Mouse (Mus musculus): ENCODE measurements around the gene Tcte3. TPM values are rescaled to one million over a fixed set of nuclear protein-coding genes. Genes with fewer than 3 reads are reported as not detected.
"Not testable (repeated sequence)": the region's sequence is repeated elsewhere in the genome, so short reads cannot be mapped to it uniquely, and the experiment has no call there.

Tcte3 gene
- polyA plus RNA-seq, 1 experiment = not detected

- WGBS = 79% methylated on average over 8 of the region's 8 CpGs
- Histone ChIP-seq H3K4me3 (ENCODE audit: insufficient read depth, low read depth, low read length) (no peak overlapping the region), H3K4me1 (ENCODE audit: control insufficient read depth, insufficient read depth, low read length) (peaks cover 8% of the 10 kb centered on the region), H3K27ac (ENCODE audit: insufficient read depth, low read depth, low read length) (no peak overlapping the region)
- TF ChIP-seq CTCF (IDR thresholded peaks at IDR 0.05; ENCODE audit: insufficient read depth, low read depth, low read length) (no peak), POLR2A (IDR thresholded peaks at IDR 0.05; ENCODE audit: insufficient read depth, low read depth, low read length) (no peak)
These were observed 26.9 kb upstream of the Tcte3 start for GRCm38 (mm10) chr17:15068040-15068792.

GRCm38 (mm10) chr17:15066911-15067310, 25.6 kb upstream of the Tcte3 start:
- Histone ChIP-seq H3K4me3 (ENCODE audit: insufficient read depth, low read depth, low read length) (no peak overlapping the region), H3K27ac (ENCODE audit: insufficient read depth, low read depth, low read length) (no peak overlapping the region), H3K4me1 (ENCODE audit: control insufficient read depth, insufficient read depth, low read length) (peaks cover 8% of the 10 kb centered on the region)
- TF ChIP-seq CTCF (IDR thresholded peaks at IDR 0.05; ENCODE audit: insufficient read depth, low read depth, low read length) (no peak), POLR2A (IDR thresholded peaks at IDR 0.05; ENCODE audit: insufficient read depth, low read depth, low read length) (no peak)
- 93% methylated on average over 1 of the region's 1 CpGs for WGBS

GRCm38 (mm10) chr17:15066066-15066465, 24.8 kb upstream of the Tcte3 start:
- Histone ChIP-seq H3K4me1 (ENCODE audit: control insufficient read depth, insufficient read depth, low read length) (peaks cover 8% of the 10 kb centered on the region), H3K4me3 (ENCODE audit: insufficient read depth, low read depth, low read length) (0 out of 2 replicates have a peak overlapping the region, but pooled peaks have one; percentile 12), H3K27ac (ENCODE audit: insufficient read depth, low read depth, low read length) (no peak overlapping the region)
- no peak for TF ChIP-seq CTCF (IDR thresholded peaks at IDR 0.05; ENCODE audit: insufficient read depth, low read depth, low read length)
- no peak for TF ChIP-seq POLR2A (IDR thresholded peaks at IDR 0.05; ENCODE audit: insufficient read depth, low read depth, low read length)
- WGBS = 57% methylated on average over 6 of the region's 6 CpGs

GRCm38 (mm10) chr17:15065391-15066024, 24.2 kb upstream of the Tcte3 start:
- H3K27ac ChIP-seq (ENCODE audit: insufficient read depth, low read depth, low read length) = no peak overlapping the region
- 41% methylated on average over 13 of the region's 13 CpGs for WGBS
- 0 out of 2 replicates have a peak overlapping the region, but pooled peaks have one; percentile 12 for H3K4me3 ChIP-seq (ENCODE audit: insufficient read depth, low read depth, low read length)
- peaks cover 8% of the 10 kb centered on the region for H3K4me1 ChIP-seq (ENCODE audit: control insufficient read depth, insufficient read depth, low read length)
- TF ChIP-seq CTCF (IDR thresholded peaks at IDR 0.05; ENCODE audit: insufficient read depth, low read depth, low read length) (0 out of 2 replicates have a peak, but pooled peaks have one; percentile 22), POLR2A (IDR thresholded peaks at IDR 0.05; ENCODE audit: insufficient read depth, low read depth, low read length) (no peak)

GRCm38 (mm10) chr17:15060356-15060755, 19.1 kb upstream of the Tcte3 start:
- Histone ChIP-seq H3K4me3 (ENCODE audit: insufficient read depth, low read depth, low read length) (no peak overlapping the region), H3K27ac (ENCODE audit: insufficient read depth, low read depth, low read length) (no peak overlapping the region), H3K4me1 (ENCODE audit: control insufficient read depth, insufficient read depth, low read length) (no peaks in the 10 kb centered on the region)
- no peak for TF ChIP-seq POLR2A (IDR thresholded peaks at IDR 0.05; ENCODE audit: insufficient read depth, low read depth, low read length)
- no peak for TF ChIP-seq CTCF (IDR thresholded peaks at IDR 0.05; ENCODE audit: insufficient read depth, low read depth, low read length)
- WGBS = 93% methylated on average over 6 of the region's 6 CpGs

GRCm38 (mm10) chr17:15059646-15060045, 18.4 kb upstream of the Tcte3 start:
- H3K27ac ChIP-seq (ENCODE audit: insufficient read depth, low read depth, low read length) = no peak overlapping the region
- TF ChIP-seq CTCF (IDR thresholded peaks at IDR 0.05; ENCODE audit: insufficient read depth, low read depth, low read length) (no peak), POLR2A (IDR thresholded peaks at IDR 0.05; ENCODE audit: insufficient read depth, low read depth, low read length) (no peak)
- WGBS = 94% methylated on average over 14 of the region's 14 CpGs
- no peak overlapping the region for H3K4me3 ChIP-seq (ENCODE audit: insufficient read depth, low read depth, low read length)
- H3K4me1 ChIP-seq (ENCODE audit: control insufficient read depth, insufficient read depth, low read length) = no peaks in the 10 kb centered on the region

GRCm38 (mm10) chr17:15058161-15058591, 16.9 kb upstream of the Tcte3 start:
- H3K4me3 ChIP-seq (ENCODE audit: insufficient read depth, low read depth, low read length) = no peak overlapping the region
- 82% methylated on average over 5 of the region's 5 CpGs for WGBS
- H3K27ac ChIP-seq (ENCODE audit: insufficient read depth, low read depth, low read length) = no peak overlapping the region
- TF ChIP-seq CTCF (IDR thresholded peaks at IDR 0.05; ENCODE audit: insufficient read depth, low read depth, low read length) (no peak), POLR2A (IDR thresholded peaks at IDR 0.05; ENCODE audit: insufficient read depth, low read depth, low read length) (no peak)
- H3K4me1 ChIP-seq (ENCODE audit: control insufficient read depth, insufficient read depth, low read length) = no peaks in the 10 kb centered on the region

GRCm38 (mm10) chr17:15055925-15056324, 14.6 kb upstream of the Tcte3 start:
- Histone ChIP-seq H3K4me1 (ENCODE audit: control insufficient read depth, insufficient read depth, low read length) (no peaks in the 10 kb centered on the region), H3K27ac (ENCODE audit: insufficient read depth, low read depth, low read length) (no peak overlapping the region), H3K4me3 (ENCODE audit: insufficient read depth, low read depth, low read length) (no peak overlapping the region)
- WGBS = 48% methylated on average over 4 of the region's 4 CpGs
- TF ChIP-seq CTCF (IDR thresholded peaks at IDR 0.05; ENCODE audit: insufficient read depth, low read depth, low read length) (no peak), POLR2A (IDR thresholded peaks at IDR 0.05; ENCODE audit: insufficient read depth, low read depth, low read length) (no peak)

- not testable (repeated sequence) for H3K4me1 ChIP-seq (ENCODE audit: control insufficient read depth, insufficient read depth, low read length); H3K4me3 ChIP-seq (ENCODE audit: insufficient read depth, low read depth, low read length); H3K27ac ChIP-seq (ENCODE audit: insufficient read depth, low read depth, low read length)
- 82% methylated on average over 13 of the region's 13 CpGs for WGBS
These were observed 12.5 kb upstream of the Tcte3 start for GRCm38 (mm10) chr17:15053829-15054200.

- 83% methylated on average over 6 of the region's 8 CpGs for WGBS
These were observed 12.0 kb upstream of the Tcte3 start for GRCm38 (mm10) chr17:15053183-15053828.

GRCm38 (mm10) chr17:15052766-15053165, 11.5 kb upstream of the Tcte3 start:
- 52% methylated on average over 1 of the region's 1 CpGs for WGBS
- H3K4me3 ChIP-seq (ENCODE audit: insufficient read depth, low read depth, low read length); H3K4me1 ChIP-seq (ENCODE audit: control insufficient read depth, insufficient read depth, low read length); H3K27ac ChIP-seq (ENCODE audit: insufficient read depth, low read depth, low read length): not testable (repeated sequence)

More at GRCm38 (mm10) chr17:15053183-15053828, 12.0 kb upstream of the Tcte3 start:
- not testable (repeated sequence) for H3K4me1 ChIP-seq (ENCODE audit: control insufficient read depth, insufficient read depth, low read length); H3K27ac ChIP-seq (ENCODE audit: insufficient read depth, low read depth, low read length); H3K4me3 ChIP-seq (ENCODE audit: insufficient read depth, low read depth, low read length)

- not testable (repeated sequence) for H3K4me3 ChIP-seq (ENCODE audit: insufficient read depth, low read depth, low read length); H3K27ac ChIP-seq (ENCODE audit: insufficient read depth, low read depth, low read length); H3K4me1 ChIP-seq (ENCODE audit: control insufficient read depth, insufficient read depth, low read length)
- no CpG with 5 or more reads among the region's 1 CpGs for WGBS
These were observed 9.1 kb upstream of the Tcte3 start for GRCm38 (mm10) chr17:15050338-15050737.

GRCm38 (mm10) chr17:15040455-15040854, 833 bp downstream of the Tcte3 start:
- no CpG with 5 or more reads among the region's 3 CpGs for WGBS
- H3K4me3 ChIP-seq (ENCODE audit: insufficient read depth, low read depth, low read length); H3K27ac ChIP-seq (ENCODE audit: insufficient read depth, low read depth, low read length); H3K4me1 ChIP-seq (ENCODE audit: control insufficient read depth, insufficient read depth, low read length): not testable (repeated sequence)
